Mouse (Mus musculus) G1E (cell line): Measurements from ENCODE around the gene D230025D16Rik.

Experiments used
- CTCF ChIP-seq: IDR thresholded peaks from 2 replicates; pipeline ENCODE4 v1.5.1; 2012; ENCODE audit warnings: low read depth, low read length, inconsistent platforms, mixed read lengths
- GATA1 ChIP-seq: IDR thresholded peaks from 2 replicates; pipeline ENCODE4 v1.6.1; 2012; ENCODE audit warnings: borderline replicate concordance, low read length, inconsistent platforms, mixed read lengths
- GATA2 ChIP-seq: IDR thresholded peaks from 2 replicates; pipeline ENCODE4 v1.6.1; 2012; ENCODE audit warnings: low read depth, low read length, inconsistent platforms, borderline replicate concordance
- POLR2AphosphoS5 ChIP-seq: IDR thresholded peaks from 2 replicates; pipeline ENCODE4 v1.6.1; 2012; ENCODE audit warnings: low read depth, low read length, inconsistent platforms; ENCODE audit not compliant: insufficient replicate concordance
- TAL1 ChIP-seq: conservative IDR thresholded peaks from 2 replicates; pipeline ENCODE4 v1.6.1; 2012; ENCODE audit warnings: low read depth, low read length, inconsistent platforms, mixed read lengths

DNA sequence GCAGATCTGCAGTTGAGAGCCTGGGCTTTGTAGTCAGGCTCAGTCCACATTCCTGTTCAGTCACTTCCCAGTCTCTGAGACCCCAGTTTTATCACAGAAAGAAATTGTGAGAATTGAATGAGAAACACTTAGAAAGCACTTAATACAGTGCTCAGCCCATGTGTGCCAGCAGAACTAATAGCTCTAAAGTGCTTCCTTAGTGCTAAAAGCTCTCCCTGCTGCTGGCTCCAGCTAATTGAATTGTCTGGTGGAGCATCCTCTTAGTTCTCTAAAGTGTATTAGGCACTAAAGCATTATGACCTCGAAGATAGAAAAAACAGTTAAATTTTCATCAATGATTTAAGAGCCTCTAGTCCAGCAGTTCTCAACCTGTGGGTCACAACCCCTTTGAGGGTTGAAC is 19.2 kb upstream of the D230025D16Rik start:
- no peak for TF ChIP-seq GATA1
- TF ChIP-seq POLR2AphosphoS5 = no peak
- TF ChIP-seq CTCF = no peak
- no peak for TF ChIP-seq TAL1
- TF ChIP-seq GATA2 = no peak
